In the genomic region with DNA sequence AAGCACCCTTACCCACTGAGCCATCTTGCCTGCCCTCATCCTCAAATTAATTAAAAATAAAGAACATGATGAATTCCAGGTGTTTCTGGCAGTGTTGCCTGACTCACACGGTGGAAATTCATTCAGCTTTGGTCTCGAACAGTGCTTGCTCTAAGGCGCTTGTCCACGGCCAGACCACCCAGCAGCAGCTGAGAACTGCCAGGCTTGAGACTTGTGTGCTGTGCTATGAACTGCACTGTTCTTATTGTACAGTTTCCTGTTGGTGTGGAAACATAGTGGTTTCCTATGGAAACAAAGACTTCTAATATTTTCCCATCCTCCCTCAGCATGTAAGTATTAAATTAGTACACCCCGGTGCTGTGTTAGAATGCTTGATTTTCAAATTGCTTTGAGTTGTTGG, we compare ENCODE assay signal across 1 mouse cellular context.
TF ChIP-seq lines count a peak whose summit lies in the region.

No protein-coding gene starts in this region.

TF ChIP-seq in CH12.LX, 34 proteins besides CTCF, POLR2A, EP300 and RAD21:
- TF ChIP-seq ZMIZ1 (IDR thresholded peaks at IDR 0.05; ENCODE audit: low read depth, low read length): no peak; the same call in 1 of the 2 replicates
- TF ChIP-seq UBTF (IDR thresholded peaks at IDR 0.05; ENCODE audit: low read depth, low read length): no peak
- no peak for TF ChIP-seq ELF1 (IDR thresholded peaks at IDR 0.05; ENCODE audit: low read depth, low read length)
- TF ChIP-seq PAX5 (IDR thresholded peaks at IDR 0.05; ENCODE audit: low read length): no peak
- no peak for TF ChIP-seq POLR2AphosphoS2 (IDR thresholded peaks at IDR 0.05; ENCODE audit: low read depth, low read length)
- 0 out of 2 replicates have a peak, but pooled peaks have one; percentile 38 for TF ChIP-seq CHD1 (IDR thresholded peaks at IDR 0.05; ENCODE audit: low read depth, low read length)
- no peak; the same call in 1 of the 2 replicates for TF ChIP-seq MEF2A (IDR thresholded peaks at IDR 0.05; ENCODE audit: borderline replicate concordance, low read depth, low read length)
- TF ChIP-seq MXI1 (IDR thresholded peaks at IDR 0.05; ENCODE audit: low read depth, low read length): no peak; the same call in 1 of the 2 replicates
- no peak for TF ChIP-seq JUND (conservative IDR thresholded peaks at IDR 0.05; ENCODE audit: low read depth, low read length)
- TF ChIP-seq USF2 (conservative IDR thresholded peaks at IDR 0.05; ENCODE audit: low read depth, low read length): no peak
- TF ChIP-seq MYC (IDR thresholded peaks at IDR 0.05; ENCODE audit: low read depth, low read length): peak; percentile 28; the same call in 1 of the 2 replicates
- 0 out of 2 replicates have a peak, but pooled peaks have one; percentile 33 for TF ChIP-seq NELFE (IDR thresholded peaks at IDR 0.05; ENCODE audit: low read depth, low read length)
- no peak for TF ChIP-seq TBP (conservative IDR thresholded peaks at IDR 0.05; ENCODE audit: low read depth, low read length)
- no peak for TF ChIP-seq HCFC1 (IDR thresholded peaks at IDR 0.05; ENCODE audit: low read depth, low read length)
- no peak for TF ChIP-seq SIN3A (IDR thresholded peaks at IDR 0.05; ENCODE audit: low read length)
- no peak; the same call in 1 of the 2 replicates for TF ChIP-seq ETS1 (conservative IDR thresholded peaks at IDR 0.05; ENCODE audit: low read depth, low read length)
- peak; percentile 22; the same call in 1 of the 2 replicates for TF ChIP-seq JUN (IDR thresholded peaks at IDR 0.05; ENCODE audit: insufficient read depth, low read depth, low read length)
- no peak; the same call in none of the 2 replicates for TF ChIP-seq CHD2 (IDR thresholded peaks at IDR 0.05; ENCODE audit: low read length)
